Mouse (Mus musculus) lung, embryonic 14.5 days (tissue): ENCODE measurements around the gene Dynlrb2. TPM values are rescaled to one million over a fixed set of nuclear protein-coding genes. Genes with fewer than 3 reads are reported as not detected.

Experiments
- ATAC-seq: fragments of 200-750 bp; cut with Nextera tagmentation; 2 replicates; pipeline ENCODE4 v1.8.0; 2017; ENCODE audit warnings: mild to moderate bottlenecking, moderate TSS enrichment, moderate library complexity; ENCODE audit not compliant: insufficient read depth
- DNase-seq: peaks from one replicate; pipeline ENCODE4 v3.0.0-alpha.2; 2015
- H3K27ac ChIP-seq: fragments of 300-500 bp; sonication (generic); 2 replicates; pipeline ENCODE4 v1.5.1; 2014; ENCODE audit warnings: low read depth, mild to moderate bottlenecking, moderate library complexity
- H3K27me3 ChIP-seq: fragments of 300-500 bp; sonication (generic); 2 replicates; pipeline ENCODE4 v1.6.1; 2014; ENCODE audit warnings: low read length, control low read depth; ENCODE audit not compliant: insufficient read depth
- H3K36me3 ChIP-seq: fragments of 300-500 bp; sonication (generic); 2 replicates; pipeline ENCODE4 v1.6.1; 2014; ENCODE audit warnings: control low read depth; ENCODE audit not compliant: insufficient read depth
- H3K4me1 ChIP-seq: fragments of 300-500 bp; sonication (generic); 2 replicates; pipeline ENCODE4 v1.6.1; 2014; ENCODE audit warnings: antibody characterized with exemption, control low read depth; ENCODE audit not compliant: insufficient read depth
- H3K4me2 ChIP-seq: fragments of 300-500 bp; sonication (generic); 2 replicates; pipeline ENCODE4 v1.6.1; 2014; ENCODE audit warnings: mild to moderate bottlenecking
- H3K4me3 ChIP-seq: fragments of 300-500 bp; sonication (generic); 2 replicates; pipeline ENCODE4 v1.5.1; 2014; ENCODE audit warnings: low read depth, low read length
- H3K9ac ChIP-seq: fragments of 300-500 bp; sonication (generic); 2 replicates; pipeline ENCODE4 v1.6.1; 2014
- H3K9me3 ChIP-seq: fragments of 300-500 bp; sonication (generic); 2 replicates; pipeline ENCODE4 v1.6.1; 2016; ENCODE audit warnings: low read depth, low read length, control low read depth
- CTCF ChIP-seq: IDR thresholded peaks from 2 replicates; pipeline ENCODE4 v1.5.1; 2016; ENCODE audit warnings: antibody characterized with exemption, low read depth
- WGBS: fragments of 180-500 bp; shearing (Covaris S2); extraction: QIAGEN DNeasy Blood & Tissue Kit; methylation state at CpG from one replicate; pipeline ENCODE4 v1.1.7; 2014; 5-methylcytosine and 5-hydroxymethylcytosine counted together
- polyA plus RNA-seq: library from polyadenylated mRNA; unstranded; fragments of >200 nt; fragmentation: Nextera tagmentation; extraction: Ambion mirVana; gene quantifications from 2 replicates; pipeline ENCODE4 v1.2.1, GENCODE M21; 2014

The Dynlrb2 gene
- polyA plus RNA-seq, 1 experiment from 2014 or later, result 1.3 TPM

GRCm38 (mm10) chr8:116519676-116520075, 14.9 kb downstream of the Dynlrb2 start:
- TF ChIP-seq CTCF, result no peak
- ATAC-seq, result no peak
- 87% methylated on average over 5 of the region's 5 CpGs for WGBS

DNA sequence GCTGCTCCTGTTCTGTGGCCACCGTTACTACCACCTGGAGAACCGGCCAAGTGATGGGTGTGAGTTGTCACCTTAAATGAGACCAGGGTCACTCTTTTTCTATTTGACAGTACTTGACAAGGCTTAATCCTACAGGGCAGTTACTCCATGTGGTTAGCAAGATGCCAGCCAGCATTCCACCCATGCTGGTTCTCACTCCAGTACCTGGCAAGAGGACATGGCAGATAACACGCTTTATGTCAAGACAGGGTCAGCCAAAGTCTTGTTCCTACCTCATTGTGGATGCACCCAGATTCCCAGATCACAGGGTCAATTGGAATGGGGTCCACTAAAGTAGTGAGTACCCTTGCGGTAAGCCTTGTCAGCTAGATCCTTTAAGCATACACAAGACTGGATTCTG, 16.4 kb downstream of the Dynlrb2 start:
- H3K4me3 ChIP-seq, result no peak overlapping the region
- H3K36me3 ChIP-seq, result no peaks in the 10 kb centered on the region
- peaks cover 13% of the 10 kb centered on the region; the same call in 1 of the 2 replicates for H3K9me3 ChIP-seq
- no peak overlapping the region for H3K9ac ChIP-seq
- no peak overlapping the region for H3K4me2 ChIP-seq
- ATAC-seq (no peak), DNase-seq (no peak)
- no peaks in the 10 kb centered on the region for H3K27me3 ChIP-seq
- 81% methylated on average over 4 of the region's 4 CpGs for whole genome bisulfite sequencing
- H3K27ac ChIP-seq, result no peak overlapping the region
- no peaks in the 10 kb centered on the region for H3K4me1 ChIP-seq
- TF ChIP-seq CTCF, result no peak

More at GRCm38 (mm10) chr8:116519676-116520075, 14.9 kb downstream of the Dynlrb2 start:
- DNase-seq, result no peak
- H3K4me3 ChIP-seq, result no peak overlapping the region
- H3K9me3 ChIP-seq, result peaks cover 13% of the 10 kb centered on the region; the same call in 1 of the 2 replicates
- H3K27me3 ChIP-seq, result no peaks in the 10 kb centered on the region
- H3K4me1 ChIP-seq, result no peaks in the 10 kb centered on the region
- no peaks in the 10 kb centered on the region for H3K36me3 ChIP-seq
- H3K27ac ChIP-seq, result no peak overlapping the region
- H3K4me2 ChIP-seq, result no peak overlapping the region
- no peak overlapping the region for H3K9ac ChIP-seq

- ATAC-seq (no peak), DNase-seq (no peak)
- no peak for TF ChIP-seq CTCF
- H3K27me3 ChIP-seq, result no peaks in the 10 kb centered on the region
- H3K9me3 ChIP-seq, result peaks cover 11% of the 10 kb centered on the region; the same call in 1 of the 2 replicates
- no peaks in the 10 kb centered on the region for H3K36me3 ChIP-seq
- H3K4me3 ChIP-seq, result no peak overlapping the region
- no peak overlapping the region for H3K9ac ChIP-seq
- H3K27ac ChIP-seq, result no peak overlapping the region
- no peaks in the 10 kb centered on the region for H3K4me1 ChIP-seq
- no peak overlapping the region for H3K4me2 ChIP-seq
- WGBS, result 82% methylated on average over 3 of the region's 3 CpGs
Observed at GRCm38 (mm10) chr8:116521641-116522040, 16.9 kb downstream of the Dynlrb2 start.

DNA sequence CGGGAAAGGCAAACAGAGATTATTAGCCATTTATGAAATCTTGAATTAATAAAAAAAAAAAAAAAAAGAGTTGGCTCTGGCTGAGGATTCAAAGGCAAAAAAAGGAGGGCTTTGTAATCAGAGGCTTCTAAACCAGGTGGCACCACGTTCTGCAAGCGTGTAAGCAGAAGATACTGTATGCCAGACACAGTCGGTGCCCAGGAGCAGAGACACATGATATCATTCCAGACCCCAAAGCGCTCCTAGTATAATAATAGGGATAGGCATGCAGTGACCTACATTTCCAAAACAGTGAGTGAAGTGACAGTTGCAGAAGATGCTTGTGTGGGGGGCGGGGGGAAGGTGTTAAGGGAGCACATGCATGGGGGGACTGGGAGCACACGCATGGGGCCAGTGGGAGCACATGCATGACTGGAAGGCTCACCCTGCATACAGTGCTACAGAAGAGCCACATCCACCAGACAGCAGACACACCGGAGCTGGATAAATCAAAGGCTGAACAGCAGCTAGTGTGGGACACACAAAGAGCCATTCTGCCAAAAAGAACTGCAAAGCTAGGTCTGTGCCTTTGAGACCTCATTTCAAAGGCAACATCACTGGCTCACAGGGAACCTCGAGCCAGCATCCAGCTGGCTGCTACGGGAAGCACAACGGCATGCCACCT, 17.5 kb downstream of the Dynlrb2 start:
- Histone ChIP-seq H3K27ac (no peak overlapping the region), H3K9me3 (peaks cover 5% of the 10 kb centered on the region; the same call in 1 of the 2 replicates), H3K4me3 (no peak overlapping the region), H3K9ac (no peak overlapping the region), H3K4me1 (no peaks in the 10 kb centered on the region), H3K36me3 (no peaks in the 10 kb centered on the region), H3K4me2 (no peak overlapping the region), H3K27me3 (no peaks in the 10 kb centered on the region)
- no peak for ATAC-seq
- TF ChIP-seq CTCF, result no peak
- WGBS, result 78% methylated on average over 11 of the region's 11 CpGs
- DNase-seq, result no peak

DNA sequence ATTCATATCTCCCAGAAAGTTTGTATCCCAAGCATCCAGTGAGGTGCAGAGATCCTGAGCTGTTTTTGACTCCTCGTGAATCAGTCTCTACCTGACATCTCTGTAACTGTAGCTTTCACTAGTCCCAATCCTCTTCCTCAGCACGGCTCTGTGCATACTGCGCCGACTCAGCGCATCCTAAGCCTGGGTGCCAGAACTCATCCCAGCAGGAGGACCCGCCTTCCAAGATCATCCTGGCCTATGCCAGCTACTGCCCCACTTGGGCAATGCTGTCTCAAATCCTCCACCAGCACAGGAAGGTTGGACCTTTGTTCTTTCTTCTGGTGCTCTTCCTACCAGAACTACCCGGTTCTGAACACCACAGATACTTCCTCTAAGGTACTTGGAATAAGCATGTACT, 20.1 kb downstream of the Dynlrb2 start:
- no peak for TF ChIP-seq CTCF
- WGBS, result 82% methylated on average over 7 of the region's 7 CpGs

GRCm38 (mm10) chr8:116528736-116529135, 24.0 kb downstream of the Dynlrb2 start:
- Histone ChIP-seq H3K9ac (no peak overlapping the region), H3K9me3 (no peaks in the 10 kb centered on the region), H3K4me1 (no peaks in the 10 kb centered on the region), H3K36me3 (no peaks in the 10 kb centered on the region), H3K4me3 (no peak overlapping the region), H3K27me3 (no peaks in the 10 kb centered on the region), H3K4me2 (no peak overlapping the region), H3K27ac (no peak overlapping the region)
- 74% methylated on average over 7 of the region's 7 CpGs for WGBS
- TF ChIP-seq CTCF, result no peak
- ATAC-seq (no peak), DNase-seq (no peak)

More for the DNA sequence above, 20.1 kb downstream of the Dynlrb2 start:
- ATAC-seq (no peak), DNase-seq (no peak)
- Histone ChIP-seq H3K4me1 (no peaks in the 10 kb centered on the region), H3K4me3 (no peak overlapping the region), H3K27me3 (no peaks in the 10 kb centered on the region), H3K27ac (no peak overlapping the region), H3K36me3 (no peaks in the 10 kb centered on the region), H3K9ac (no peak overlapping the region), H3K9me3 (no peaks in the 10 kb centered on the region), H3K4me2 (no peak overlapping the region)

DNA sequence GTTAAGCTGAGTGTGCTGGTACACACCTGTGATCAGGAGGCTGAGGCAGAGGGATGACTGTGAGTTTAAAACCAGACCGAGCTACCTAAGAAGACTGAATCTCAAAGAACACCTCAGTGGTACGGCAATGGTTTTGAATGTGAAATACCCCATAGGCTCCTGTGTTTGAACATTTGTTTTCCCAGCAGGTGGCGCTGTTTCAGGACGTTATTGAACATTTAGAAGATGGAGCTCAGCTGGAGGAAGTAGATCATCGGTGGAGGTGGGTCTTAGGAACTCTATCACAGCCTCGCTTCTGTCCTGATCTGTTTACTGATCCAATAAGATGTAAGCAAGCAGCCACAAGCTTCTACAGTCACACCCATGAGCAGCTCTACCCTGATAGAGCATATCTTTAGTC, 28.3 kb downstream of the Dynlrb2 start:
- no peak for ATAC-seq
- no peak overlapping the region for H3K4me3 ChIP-seq

More for the DNA sequence above, 28.3 kb downstream of the Dynlrb2 start:
- no peak for DNase-seq
- no peak overlapping the region for H3K4me2 ChIP-seq
- H3K9me3 ChIP-seq, result no peaks in the 10 kb centered on the region
- no peaks in the 10 kb centered on the region for H3K27me3 ChIP-seq
- no peak overlapping the region for H3K9ac ChIP-seq
- WGBS, result 74% methylated on average over 6 of the region's 6 CpGs
- peak; percentile 27; the same call in 1 of the 2 replicates for TF ChIP-seq CTCF
- no peak overlapping the region for H3K27ac ChIP-seq
- no peaks in the 10 kb centered on the region for H3K4me1 ChIP-seq
- H3K36me3 ChIP-seq, result no peaks in the 10 kb centered on the region
